Mouse (Mus musculus) right cerebral cortex, postnatal 36 days (tissue): ENCODE results near the gene Pirt.
A peak's percentile ranks its signal among the peaks of the same experiment; 100 is the strongest.

Experiments
- DNase-seq, 2 experiments: peaks; one replicate each; pipeline ENCODE4 v3.0.0; 2022; ENCODE audit warnings: low spot score in 2 of 2, mixed read lengths in 1 of 2

Gene Pirt

DNA sequence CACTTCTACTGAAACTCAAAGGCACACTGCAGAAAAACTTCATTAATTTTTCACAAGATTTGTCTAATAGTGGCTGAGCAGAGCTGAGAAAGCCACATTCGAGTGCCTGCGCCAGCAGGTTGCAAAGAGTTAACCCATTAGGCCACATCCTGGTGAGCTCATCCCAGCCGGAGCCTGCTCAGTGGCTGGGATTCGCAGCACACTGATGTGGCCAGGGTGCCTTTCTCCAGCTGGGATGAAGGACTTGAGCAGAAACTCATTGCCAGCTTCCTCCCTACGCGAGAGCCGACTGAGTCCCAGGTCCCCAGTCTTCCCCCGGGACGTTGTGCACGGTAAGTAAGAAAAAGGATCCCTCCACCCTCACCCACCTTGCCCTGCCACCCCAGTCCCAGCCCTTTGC lies at the start of gene Pirt:
Gene Pirt, plus strand, starts transcription at position 171 of the 400 bp plus-strand sequence.
- DNase-seq, result no peak

DNA sequence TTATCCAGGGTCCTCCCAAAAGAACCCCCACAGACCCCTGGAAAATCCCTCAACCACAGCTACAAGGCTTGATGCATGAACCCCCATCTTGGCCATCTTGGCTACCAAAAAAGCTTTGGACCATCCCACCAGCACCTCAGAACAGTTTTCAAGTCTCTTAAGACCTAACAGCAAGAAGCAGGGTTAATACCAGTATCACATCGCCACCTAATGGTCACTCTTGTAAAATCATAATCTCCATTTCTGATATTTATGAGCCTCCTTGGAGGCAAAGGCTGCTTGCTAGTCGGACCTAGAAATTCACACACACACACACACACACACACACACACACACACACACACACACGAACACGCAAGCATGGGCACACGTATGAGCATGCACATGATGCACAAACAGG lies 40.1 kb upstream of the Pirt start:
- peak in 1 of 2 experiments; percentile 1 for DNase-seq

GRCm38 (mm10) chr11:66872773-66873470 lies 38.9 kb upstream of the Pirt start:
- no peak for DNase-seq

DNA sequence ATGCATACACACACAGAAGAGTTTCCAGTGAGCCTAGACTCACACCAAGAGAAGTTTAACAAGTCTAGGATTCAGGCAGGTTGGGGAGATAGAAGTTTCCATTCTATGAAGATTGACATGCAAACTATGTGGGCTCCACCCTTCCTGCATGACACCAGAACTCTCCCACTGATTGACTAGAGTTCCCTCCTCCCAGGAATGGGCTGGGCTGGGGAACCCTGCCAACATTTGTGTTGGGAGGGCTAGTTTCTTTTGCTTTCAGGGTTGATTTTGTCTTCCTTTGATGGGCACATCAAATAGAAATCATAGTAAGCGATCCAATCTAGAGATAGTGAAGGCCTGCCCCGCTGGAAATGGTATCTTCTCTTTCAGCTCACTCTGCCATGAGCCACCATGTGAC lies 30.5 kb upstream of the Pirt start:
- DNase-seq, result no peak

DNA sequence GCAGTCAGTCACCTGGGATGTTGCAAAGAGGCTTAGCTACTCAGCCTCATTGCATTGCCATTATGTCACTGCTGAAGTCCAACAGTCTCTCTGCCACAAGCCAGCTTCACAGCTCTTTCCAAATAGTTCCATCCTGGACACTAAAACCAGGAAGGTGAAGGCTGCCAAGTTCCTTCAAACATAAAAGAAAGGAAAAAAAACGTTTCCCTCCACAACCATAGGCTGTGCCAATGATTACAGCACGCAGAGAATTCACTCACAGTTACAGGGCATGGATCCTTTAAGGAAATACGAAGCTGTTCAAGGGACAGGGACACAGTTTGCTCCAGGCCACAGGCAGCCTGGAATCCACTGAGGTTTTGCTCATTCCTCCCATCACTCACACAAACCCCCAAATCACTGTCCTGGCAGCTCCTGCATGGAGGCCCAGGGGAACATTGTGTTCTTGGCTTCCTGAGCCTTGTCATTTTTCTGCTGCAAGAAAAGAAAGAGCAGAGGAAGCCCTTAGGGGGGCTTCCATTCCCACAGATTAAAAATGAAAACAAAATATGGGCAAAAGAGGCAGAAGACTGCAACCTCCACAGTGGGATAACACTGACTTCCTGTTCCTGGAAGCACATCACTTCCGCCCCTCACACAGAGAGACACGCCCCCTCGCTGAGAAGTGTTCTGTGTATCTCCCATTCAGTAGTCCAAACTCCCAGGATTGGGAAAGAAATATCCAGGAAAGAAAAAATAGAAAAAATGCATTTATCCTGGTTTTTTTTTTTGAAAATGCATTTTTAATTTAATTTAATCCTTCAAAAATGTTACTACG lies 29.3 kb upstream of the Pirt start:
- no peak for DNase-seq

- no peak for DNase-seq
Measured at GRCm38 (mm10) chr11:66892536-66892935, 19.2 kb upstream of the Pirt start.

DNA sequence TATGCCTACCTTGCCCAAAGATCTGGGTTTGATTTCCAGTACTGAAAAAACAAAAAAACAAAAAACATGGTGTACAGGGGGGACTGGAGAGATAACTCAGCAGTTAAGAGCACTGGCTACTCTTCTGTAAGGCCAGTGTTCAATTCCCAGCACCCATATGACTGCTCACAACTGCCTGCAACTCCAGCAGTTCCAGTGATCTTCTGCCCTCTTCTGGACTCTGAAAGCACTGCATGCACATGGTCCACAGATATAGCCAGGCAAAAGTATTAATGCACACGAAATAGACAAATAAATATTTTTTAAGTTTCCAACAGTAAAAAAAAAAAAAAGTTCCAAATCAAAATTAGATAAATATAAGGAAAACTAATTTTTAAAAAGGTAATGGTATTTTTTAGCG lies 13.0 kb upstream of the Pirt start:
- no peak for DNase-seq

GRCm38 (mm10) chr11:66899426-66899825 lies 12.4 kb upstream of the Pirt start:
- peak; percentile 36 to 41 for DNase-seq

GRCm38 (mm10) chr11:66902801-66903200 lies 9.0 kb upstream of the Pirt start:
- no peak for DNase-seq

DNA sequence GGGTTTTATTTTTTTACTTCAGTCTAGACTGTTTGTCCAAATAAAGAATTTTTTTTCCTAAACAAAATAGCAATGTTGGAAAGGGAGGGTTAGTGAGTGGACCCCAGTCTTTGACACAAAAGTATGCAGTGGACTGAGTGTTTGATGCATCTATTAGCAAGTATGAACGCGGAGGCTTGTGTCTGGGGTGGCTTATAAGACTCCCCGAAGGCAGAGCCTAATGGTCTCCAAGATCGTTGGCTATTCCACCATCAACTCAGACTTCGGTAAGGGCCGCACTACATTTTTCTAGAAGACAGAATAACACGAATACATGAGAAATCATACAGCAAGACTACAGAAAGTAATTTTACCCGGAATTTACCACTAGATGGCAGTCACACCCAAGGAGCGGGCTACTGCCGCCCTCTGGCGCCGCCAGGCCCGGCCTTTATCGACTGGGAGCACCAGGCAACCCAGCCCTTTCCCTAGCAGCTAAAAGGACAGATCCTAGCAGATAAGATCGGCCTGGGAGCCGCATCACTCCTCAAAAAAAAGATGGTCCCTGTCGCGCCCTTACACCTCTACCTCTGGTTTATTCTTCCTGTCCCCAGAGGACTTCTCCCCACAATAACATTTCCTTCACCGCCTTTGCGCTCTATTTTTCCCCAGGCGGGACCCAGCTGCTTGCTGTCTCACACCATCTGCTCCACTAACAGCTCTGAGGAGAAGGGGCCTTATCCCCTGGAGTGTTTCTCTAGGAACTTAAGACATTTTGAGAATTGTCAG lies 6.0 kb upstream of the Pirt start:
- peak; percentile 18 to 44 for DNase-seq

DNA sequence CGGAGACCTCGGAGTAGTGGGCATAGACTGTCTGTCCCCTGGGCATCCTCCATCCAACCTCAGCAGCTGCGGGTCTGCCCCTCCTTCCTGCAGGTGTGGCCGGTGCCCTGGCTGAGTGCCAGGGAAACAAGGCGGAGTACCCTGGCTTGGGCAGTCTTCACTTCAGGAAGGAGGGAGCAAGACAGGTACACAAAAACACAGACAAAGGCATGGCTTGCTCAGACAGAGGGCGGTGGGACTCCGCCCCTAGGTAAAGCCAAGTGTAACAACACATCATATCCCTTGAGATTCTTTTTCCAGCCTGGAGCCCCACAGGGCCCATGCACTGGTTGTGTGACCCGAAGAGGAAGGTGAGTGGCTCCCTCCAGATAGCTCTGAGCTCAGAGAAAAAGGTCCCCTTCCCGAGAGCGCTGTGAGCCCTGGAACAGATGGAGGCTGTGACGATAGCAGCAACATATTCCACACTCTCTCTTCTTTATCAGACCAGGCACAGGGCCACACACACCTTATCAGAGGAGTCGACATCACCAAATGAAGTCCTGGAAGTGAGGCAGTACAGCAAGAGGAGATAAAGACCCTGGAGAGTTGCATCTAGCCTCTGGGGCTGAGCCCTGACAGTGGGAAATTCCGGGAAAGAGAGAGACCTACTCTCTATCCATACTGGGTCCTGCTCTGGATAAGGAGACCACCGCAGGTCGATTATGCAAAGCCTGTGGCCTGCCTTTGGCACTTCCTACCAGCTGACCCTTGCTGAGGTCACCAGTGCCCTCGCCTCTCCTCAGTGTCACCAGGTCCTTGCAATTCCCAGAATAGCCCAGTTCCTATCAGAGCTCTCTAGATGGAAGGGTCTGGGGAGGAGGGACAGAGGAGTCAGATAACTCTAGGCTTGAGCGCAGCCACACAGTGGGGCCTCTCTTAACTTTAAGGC lies 1.0 kb downstream of the Pirt start:
- DNase-seq, result no peak

DNA sequence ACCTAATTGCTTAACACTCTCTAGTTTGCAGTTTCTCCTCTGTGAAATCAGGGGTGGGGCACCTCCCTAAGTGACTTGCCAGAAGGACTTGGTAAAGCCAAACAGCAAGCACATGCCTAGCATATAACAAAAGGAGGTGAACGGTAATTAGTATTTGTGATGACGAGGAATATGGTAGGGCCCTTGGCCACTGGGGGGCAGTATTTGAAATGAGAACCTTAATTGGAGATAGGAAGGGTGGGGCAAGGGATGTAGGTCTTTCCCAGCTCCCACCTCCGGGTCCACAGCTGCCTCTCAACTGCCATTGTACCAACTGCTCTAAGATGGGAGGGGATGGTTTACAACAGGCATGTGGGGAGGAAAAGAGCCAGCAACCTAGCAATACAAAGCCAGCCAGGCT lies 2.5 kb downstream of the Pirt start:
- DNase-seq, result peak in 1 of 2 experiments; percentile 16

DNA sequence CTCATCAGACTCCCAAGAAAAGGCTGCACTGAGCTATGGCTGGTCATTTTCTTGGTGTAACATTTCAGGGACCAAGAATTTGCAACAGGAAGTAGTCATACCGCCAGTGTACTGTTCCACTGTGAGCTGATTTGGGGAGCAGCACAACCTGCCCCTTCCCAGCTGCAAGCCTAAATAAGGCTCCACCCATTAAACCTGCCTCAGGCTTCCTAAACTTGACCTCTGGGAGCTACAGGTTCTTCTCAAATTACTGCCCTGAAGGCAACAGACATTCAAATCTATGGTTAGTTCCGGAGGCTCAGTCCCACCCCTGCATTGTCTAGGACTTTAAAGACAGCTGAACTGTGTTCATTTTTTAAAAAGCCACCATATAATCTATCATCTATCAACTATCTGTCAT lies 8.2 kb downstream of the Pirt start:
- no peak for DNase-seq

DNA sequence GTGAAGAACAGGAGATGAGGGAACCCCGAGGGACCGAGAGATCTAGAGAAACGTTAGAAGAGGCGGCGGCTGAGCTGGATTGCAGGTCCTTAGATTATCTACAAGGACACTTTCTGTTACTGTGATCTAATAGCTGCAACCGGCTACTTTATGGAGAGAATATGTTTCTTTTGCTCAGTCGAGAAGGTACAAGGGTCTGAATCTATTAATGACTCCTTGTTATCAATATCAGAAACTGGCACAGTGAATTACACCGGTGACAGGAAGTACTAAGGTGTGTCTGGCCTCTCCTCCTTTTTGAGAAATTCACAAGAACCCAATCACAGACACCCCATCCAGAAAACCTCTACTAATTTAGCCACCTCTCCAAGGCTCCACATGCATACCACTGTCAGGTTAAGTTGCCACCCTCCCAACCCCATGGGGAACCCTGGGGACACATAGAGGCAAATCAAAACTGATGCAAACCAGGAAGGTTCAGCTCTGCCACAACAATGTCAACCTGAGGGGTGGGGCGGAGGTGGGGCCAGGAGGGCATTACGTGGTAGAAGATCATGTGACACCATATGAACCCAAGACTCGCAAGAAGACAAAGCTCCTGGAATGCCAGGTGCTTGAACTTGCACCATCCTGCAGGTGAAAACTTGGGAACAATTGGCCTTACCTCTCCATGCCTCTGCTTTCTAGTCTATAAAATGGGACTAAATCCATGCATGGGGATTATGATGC lies 12.5 kb downstream of the Pirt start:
- DNase-seq, result no peak

- no peak for DNase-seq
Measured at GRCm38 (mm10) chr11:66928311-66928710, 16.5 kb downstream of the Pirt start.

GRCm38 (mm10) chr11:66932827-66933599 lies 21.2 kb downstream of the Pirt start:
- no peak for DNase-seq

DNA sequence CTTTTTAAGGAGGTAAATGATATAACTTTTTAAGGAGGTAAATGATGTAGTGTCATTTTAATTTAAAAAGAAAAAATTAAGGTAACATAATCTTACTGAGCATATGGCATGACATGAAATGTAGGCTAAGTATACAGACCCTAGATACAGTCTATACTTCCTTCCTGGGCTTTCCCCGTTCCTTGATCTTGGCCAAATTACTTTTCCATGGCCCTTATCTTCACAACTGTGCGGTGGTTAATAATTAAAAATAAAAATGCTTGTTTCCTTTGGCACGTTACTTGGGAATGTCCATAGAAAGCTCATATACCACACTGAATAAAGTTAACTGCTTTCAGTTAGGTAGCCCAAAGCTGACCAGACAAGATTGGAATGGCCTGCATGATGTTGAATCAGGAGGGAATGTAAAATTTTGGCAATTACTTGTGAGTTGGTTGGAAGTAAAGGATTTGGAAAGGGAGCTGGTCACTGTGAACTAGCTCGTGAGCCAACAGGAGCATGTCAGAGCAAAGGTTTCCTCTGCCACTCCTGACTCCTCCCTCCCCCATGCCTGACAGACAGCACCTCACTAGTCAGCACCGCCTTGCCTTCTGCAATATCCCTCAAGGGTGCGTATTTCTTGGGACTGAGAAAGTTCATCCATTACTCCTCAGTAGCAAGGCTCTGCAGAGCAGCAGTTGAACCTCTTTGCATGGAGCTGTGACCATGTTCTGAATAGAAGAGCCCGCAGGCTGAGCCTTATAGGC lies 22.8 kb downstream of the Pirt start:
- DNase-seq, result no peak

DNA sequence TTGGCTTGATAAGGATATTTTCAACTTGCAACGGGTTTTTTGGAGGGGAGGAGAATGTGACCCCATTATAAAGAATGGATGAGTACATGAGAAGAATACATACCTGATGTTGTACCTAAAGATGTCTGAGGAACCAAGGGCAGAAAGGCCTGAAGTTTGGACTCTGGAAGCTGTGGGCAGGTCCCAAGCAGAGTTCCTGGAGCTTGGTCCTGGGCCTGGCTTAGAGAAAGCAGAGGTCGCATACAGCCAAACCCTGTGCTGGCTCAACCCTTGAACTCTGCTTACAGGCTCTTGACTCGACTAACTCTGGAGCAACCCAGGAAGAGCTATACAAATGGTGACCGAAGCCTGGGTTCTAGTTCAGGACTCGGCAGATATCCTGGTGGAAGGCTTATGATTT lies 30.2 kb downstream of the Pirt start:
- DNase-seq, result no peak

DNA sequence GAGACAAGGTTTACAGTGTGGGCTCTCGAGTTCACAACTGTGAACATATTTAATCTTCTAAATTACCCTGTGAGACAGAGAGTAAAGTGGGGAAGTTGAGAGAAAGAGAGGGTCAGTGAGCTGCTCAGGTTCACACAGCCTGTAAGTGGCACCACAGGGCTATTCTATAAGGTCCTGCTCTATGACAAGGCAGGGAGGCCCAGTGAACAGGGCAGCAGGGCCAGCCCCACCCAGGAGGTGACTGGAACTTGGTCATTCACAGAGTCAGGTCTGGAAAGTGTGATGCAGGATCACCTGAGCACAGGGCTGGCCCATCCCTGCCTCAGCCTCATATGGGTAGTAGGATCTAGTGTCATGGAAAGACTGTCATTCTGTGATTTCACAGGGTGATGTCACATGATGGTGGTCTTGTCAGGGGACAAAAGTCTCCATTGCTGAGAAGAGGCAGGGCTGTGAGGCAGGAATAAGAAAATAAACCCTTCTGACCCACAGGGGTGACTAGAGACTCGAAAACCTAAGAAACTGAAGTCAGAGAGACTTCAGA lies 33.5 kb downstream of the Pirt start:
- no peak for DNase-seq
